8 mouse cellular contexts compared by ENCODE assay signal in the genomic region with DNA sequence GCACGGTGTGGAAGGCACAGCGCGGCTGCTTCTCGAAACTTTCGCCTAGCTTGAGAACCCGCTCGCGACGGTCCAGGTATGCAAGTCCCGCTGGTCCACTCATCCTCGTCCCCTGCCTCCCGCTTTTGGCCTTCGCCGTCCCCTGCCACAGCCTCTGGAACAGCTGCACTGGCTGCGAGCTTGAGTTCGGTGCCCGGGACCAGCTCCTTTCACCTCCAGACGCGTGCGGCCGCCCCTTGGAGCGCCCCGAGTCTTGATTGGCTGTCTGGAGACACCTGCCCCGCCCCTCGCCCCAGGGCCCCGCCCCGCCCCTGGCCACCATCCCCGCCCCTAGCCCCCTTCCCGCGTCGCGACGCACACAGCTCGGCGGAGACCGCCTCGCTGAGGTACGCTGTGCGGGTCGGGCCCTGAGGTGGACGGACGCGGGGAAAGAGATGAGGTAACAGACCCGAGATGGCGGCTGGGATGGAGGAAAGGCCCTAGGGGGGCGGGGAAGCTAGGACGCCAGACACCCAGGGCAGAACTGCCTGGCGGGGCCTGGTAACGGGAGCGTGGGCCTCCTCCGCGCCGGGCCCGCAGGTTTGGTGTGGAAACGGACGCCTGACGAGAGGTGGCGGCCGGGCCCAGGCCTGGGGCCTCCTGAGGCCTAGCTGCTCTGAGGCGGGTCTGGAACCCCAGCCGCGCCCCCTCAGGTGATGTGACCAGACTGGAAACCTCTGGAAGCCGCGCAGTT. TPM values are rescaled to one million over a fixed set of nuclear protein-coding genes. Genes with fewer than 3 reads are reported as not detected.
DNase-seq lines count a peak whose midpoint lies in the region; ATAC-seq and TF ChIP-seq lines count a peak whose summit lies in the region.

A gene (plus strand): TSS at position 332 of the 733 bp plus-strand sequence.

- peak within 1 kb of the TSS; percentile 63 for H3K4me2 ChIP-seq in forebrain, embryonic 14.5 days (ENCODE audit: low read length)
- peak within 1 kb of the TSS; percentile 90 for H3K4me2 ChIP-seq in liver, postnatal 0 days (ENCODE audit: low read depth, low read length)
- peak within 1 kb of the TSS; percentile 76 for H3K4me2 ChIP-seq in neural tube, embryonic 14.5 days (ENCODE audit: low read depth, low read length)

- WGBS in forebrain, embryonic 14.5 days, result under 1% methylated on average over 63 of the region's 64 CpGs
- WGBS in liver, postnatal 0 days (ENCODE audit: insufficient replicate concordance), result under 1% methylated on average over 60 of the region's 64 CpGs
- under 1% methylated on average over 64 of the region's 64 CpGs for WGBS in neural tube, embryonic 14.5 days

- no peaks in the 10 kb centered on the region for H3K4me1 ChIP-seq in ES-E14 (ENCODE audit: control insufficient read depth in 2 of 2, insufficient read depth in 2 of 2, low read length in 2 of 2, poor library complexity in 1 of 2)
- H3K4me1 ChIP-seq in forebrain, embryonic 14.5 days (ENCODE audit: control insufficient read depth, insufficient read depth, low read length), result peaks cover 3% of the 10 kb centered on the region; the same call in 1 of the 2 replicates
- H3K4me1 ChIP-seq in liver, postnatal 0 days (ENCODE audit: insufficient read depth), result peaks cover 8% of the 10 kb centered on the region
- H3K4me1 ChIP-seq in neural tube, embryonic 14.5 days (ENCODE audit: control insufficient read depth, insufficient read depth, low read length), result peaks cover 7% of the 10 kb centered on the region
- H3K4me1 ChIP-seq in testis, adult 2 months (ENCODE audit: control insufficient read depth, insufficient read depth, low read length), result peaks cover 4% of the 10 kb centered on the region

- in situ Hi-C loops in ES-E14 (cut with MboI; ENCODE audit: low sequenced_read_pairs in 2 of 2, unreplicated experiment in 2 of 2), result no loop called here

- peak; percentile 99 for ATAC-seq in forebrain, embryonic 14.5 days
- peak; percentile 99 for ATAC-seq in liver, postnatal 0 days
- ATAC-seq in neural tube, embryonic 14.5 days (ENCODE audit: low read depth), result peak; percentile 99

- no peaks in the 10 kb centered on the region for H3K9me3 ChIP-seq in ES-E14 (ENCODE audit: control insufficient read depth, insufficient read depth, low read depth, low read length)
- H3K9me3 ChIP-seq in forebrain, embryonic 14.5 days (replicated peaks; ENCODE audit: control insufficient read depth, low read length), result no peaks in the 10 kb centered on the region
- no peaks in the 10 kb centered on the region for H3K9me3 ChIP-seq in liver, postnatal 0 days (ENCODE audit: low read length)
- no peaks in the 10 kb centered on the region for H3K9me3 ChIP-seq in neural tube, embryonic 14.5 days (ENCODE audit: control insufficient read depth, low read length)

- no peaks in the 10 kb centered on the region for H3K36me3 ChIP-seq in ES-E14 (ENCODE audit: control insufficient read depth, insufficient read depth, low read length, poor library complexity, severe bottlenecking)
- H3K36me3 ChIP-seq in forebrain, embryonic 14.5 days (ENCODE audit: control insufficient read depth, insufficient read depth, low read length), result no peaks in the 10 kb centered on the region
- no peaks in the 10 kb centered on the region for H3K36me3 ChIP-seq in liver, postnatal 0 days (replicated peaks; ENCODE audit: insufficient read depth, low read length)
- no peaks in the 10 kb centered on the region for H3K36me3 ChIP-seq in neural tube, embryonic 14.5 days (ENCODE audit: control insufficient read depth, insufficient read depth, low read length)
- H3K36me3 ChIP-seq in testis, adult 2 months (ENCODE audit: control insufficient read depth, insufficient read depth, low read length), result no peaks in the 10 kb centered on the region

- TF ChIP-seq EP300 in liver, postnatal 0 days (IDR thresholded peaks at IDR 0.05; ENCODE audit: low read depth), result no peak

- H3K9ac ChIP-seq in ES-E14 (ENCODE audit: insufficient read depth, low read depth, low read length, poor library complexity, severe bottlenecking), result peak within 1 kb of the TSS; percentile 92
- H3K9ac ChIP-seq in forebrain, embryonic 14.5 days (ENCODE audit: low read length), result peak within 1 kb of the TSS; percentile 85
- H3K9ac ChIP-seq in liver, postnatal 0 days (replicated peaks), result peak within 1 kb of the TSS; percentile 78
- peak within 1 kb of the TSS; percentile 89 for H3K9ac ChIP-seq in neural tube, embryonic 14.5 days (replicated peaks; ENCODE audit: low read depth, low read length)

- H3K27ac ChIP-seq in ES-E14 (ENCODE audit: insufficient read depth, low read depth, low read length, poor library complexity, severe bottlenecking), result no peak within 1 kb of the TSS
- H3K27ac ChIP-seq in forebrain, embryonic 14.5 days (ENCODE audit: low read depth, low read length), result peak within 1 kb of the TSS; percentile 75; the same call in 1 of the 2 replicates
- peak within 1 kb of the TSS; percentile 42; the same call in 1 of the 2 replicates for H3K27ac ChIP-seq in liver, postnatal 0 days (ENCODE audit: low read depth)
- H3K27ac ChIP-seq in neural tube, embryonic 14.5 days (ENCODE audit: low read depth, low read length), result peak within 1 kb of the TSS; percentile 78
- H3K27ac ChIP-seq in testis, adult 2 months (ENCODE audit: control insufficient read depth, insufficient read depth, low read depth, low read length), result peak within 1 kb of the TSS; percentile 96

- TF ChIP-seq POLR2A in testis, adult 2 months (IDR thresholded peaks at IDR 0.05; ENCODE audit: control insufficient read depth, low read depth, low read length), result peak; percentile 88

- no peaks in the 10 kb centered on the region for H3K27me3 ChIP-seq in forebrain, embryonic 14.5 days (replicated peaks; ENCODE audit: control insufficient read depth, insufficient read depth, low read length)
- no peaks in the 10 kb centered on the region for H3K27me3 ChIP-seq in liver, postnatal 0 days (ENCODE audit: insufficient read depth, low read length)
- no peaks in the 10 kb centered on the region for H3K27me3 ChIP-seq in neural tube, embryonic 14.5 days (ENCODE audit: control insufficient read depth, insufficient read depth, low read length)
- H3K27me3 ChIP-seq in testis, adult 2 months (ENCODE audit: control insufficient read depth, insufficient read depth, low read length), result no peaks in the 10 kb centered on the region

- DNase-seq in ES-E14 (ENCODE audit: low read depth, low spot score), result peak; percentile 64
- DNase-seq in cerebellum, adult 11 months, result peak; percentile 78
- DNase-seq in forebrain, embryonic 14.5 days (ENCODE audit: low spot score), result peak; percentile 90
- peak; percentile 79 to 85 for DNase-seq in heart, postnatal 14 days
- peak; percentile 80 for DNase-seq in layer of hippocampus, adult 11-12 months (ENCODE audit: low spot score)
- peak; percentile 92 for DNase-seq in liver, postnatal 0 days

- no peak for TF ChIP-seq CTCF in liver, postnatal 0 days (IDR thresholded peaks at IDR 0.05; ENCODE audit: low read depth)
- no peak for TF ChIP-seq CTCF in testis, adult 2 months (IDR thresholded peaks at IDR 0.05; ENCODE audit: control insufficient read depth, insufficient read depth, insufficient replicate concordance, low read depth, low read length)

- H3K4me3 ChIP-seq in ES-E14 (ENCODE audit: insufficient read depth in 1 of 2, low read depth in 1 of 2, low read length in 2 of 2, poor library complexity in 1 of 2, severe bottlenecking in 1 of 2), result peak within 1 kb of the TSS; percentile 97 to 98
- peak within 1 kb of the TSS; percentile 84 for H3K4me3 ChIP-seq in forebrain, embryonic 14.5 days (ENCODE audit: low read depth, low read length)
- peak within 1 kb of the TSS; percentile 85 for H3K4me3 ChIP-seq in liver, postnatal 0 days (ENCODE audit: low read depth, low read length)
- peak within 1 kb of the TSS; percentile 95 for H3K4me3 ChIP-seq in neural tube, embryonic 14.5 days (ENCODE audit: low read depth, low read length)
- peak within 1 kb of the TSS; percentile 98 for H3K4me3 ChIP-seq in testis, adult 2 months (ENCODE audit: control insufficient read depth, low read depth, low read length)

- intact Hi-C loops in heart, postnatal 14 days (cut with DNase I), result loop anchor here (10.0 kb wide), 1 partner anchor 753 kb away; a partner anchor contains a TSS

TF ChIP-seq in ES-E14, 5 proteins besides CTCF, POLR2A, EP300 and RAD21:
- no peak for TF ChIP-seq MAFK (IDR thresholded peaks at IDR 0.05; ENCODE audit: insufficient read depth, low read depth, low read length)
- no peak for TF ChIP-seq ZNF384 (IDR thresholded peaks at IDR 0.05; ENCODE audit: low read depth, low read length)
- no peak for TF ChIP-seq ZC3H11A (IDR thresholded peaks at IDR 0.05; ENCODE audit: borderline replicate concordance, low read depth, low read length)
- TF ChIP-seq HCFC1 (IDR thresholded peaks at IDR 0.05; ENCODE audit: borderline replicate concordance, insufficient read depth, low read length), result no peak

RNA-seq across cellular contexts. Expression of the gene that starts here (rescaled TPM):
- 9.2 and 16.8 TPM in 2 replicates for total RNA-seq in ES-E14 (2012; rRNA removed)
- 53.4 and 54.7 TPM in 2 replicates for polyA plus RNA-seq in forebrain, embryonic 14.5 days (2014; fragmentation: Nextera tagmentation; extraction: Ambion mirVana)
- 10 to 100 TPM; 11.6 to 11.9 TPM for total RNA-seq in heart, postnatal 14 days (2021)
- 6.8 and 7.8 TPM in 2 replicates for polyA plus RNA-seq in liver, postnatal 0 days (2015; fragmentation: Nextera tagmentation; extraction: Ambion mirVana)
- 66.0 and 79.1 TPM in 2 replicates for polyA plus RNA-seq in neural tube, embryonic 14.5 days (2014; fragmentation: Nextera tagmentation; extraction: Ambion mirVana)
- polyA plus RNA-seq in testis, adult 2 months (2012; rRNA removed), result 14.2 and 16.1 TPM in 2 replicates
